Mouse (Mus musculus): ENCODE measurements at regions not wholly inside any gene's neighbourhood (a gene's known extent, or its start where the extent isn't known, plus 50 kb on each side); places are given as distances from the start of the nearest gene placed in this dataset.

DNA sequence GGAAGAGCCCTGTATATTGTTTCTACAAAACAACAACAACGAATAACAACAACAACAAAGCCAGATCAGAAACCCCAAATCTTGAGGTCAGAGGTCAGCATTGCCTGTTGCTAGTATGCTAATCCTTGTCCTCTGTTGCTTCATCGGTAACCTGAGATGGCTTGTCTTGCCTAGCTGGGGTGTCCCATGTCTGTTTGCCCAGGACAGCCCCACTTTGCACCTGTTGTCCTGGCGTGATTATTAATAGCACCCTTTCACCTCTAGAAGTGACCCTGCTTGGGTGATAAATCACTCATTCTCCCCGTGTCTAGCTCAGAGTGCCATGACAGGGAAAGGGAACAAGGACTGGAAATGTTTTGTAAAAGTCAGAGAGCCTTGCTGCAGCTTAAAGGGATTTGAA is 145.2 kb downstream of the Maf start:
- Histone ChIP-seq H3K4me3 (replicated peaks; ENCODE audit: insufficient read depth, low read depth, low read length) (no peak overlapping the region), H3K27me3 (ENCODE audit: control insufficient read depth, insufficient read depth, low read length) (no peaks in the 10 kb centered on the region), H3K4me1 (ENCODE audit: control insufficient read depth, insufficient read depth, low read length) (no peaks in the 10 kb centered on the region), H3K27ac (ENCODE audit: insufficient read depth, low read length) (no peak overlapping the region)
- no peak for TF ChIP-seq CTCF (IDR thresholded peaks at IDR 0.05; ENCODE audit: borderline replicate concordance, insufficient read depth, low read depth, low read length)
- no peak for TF ChIP-seq POLR2A (IDR thresholded peaks at IDR 0.05; ENCODE audit: borderline replicate concordance, insufficient read depth, low read length)
- WGBS = 53% methylated on average over 4 of the region's 4 CpGs
- DNase-seq = no peak

DNA sequence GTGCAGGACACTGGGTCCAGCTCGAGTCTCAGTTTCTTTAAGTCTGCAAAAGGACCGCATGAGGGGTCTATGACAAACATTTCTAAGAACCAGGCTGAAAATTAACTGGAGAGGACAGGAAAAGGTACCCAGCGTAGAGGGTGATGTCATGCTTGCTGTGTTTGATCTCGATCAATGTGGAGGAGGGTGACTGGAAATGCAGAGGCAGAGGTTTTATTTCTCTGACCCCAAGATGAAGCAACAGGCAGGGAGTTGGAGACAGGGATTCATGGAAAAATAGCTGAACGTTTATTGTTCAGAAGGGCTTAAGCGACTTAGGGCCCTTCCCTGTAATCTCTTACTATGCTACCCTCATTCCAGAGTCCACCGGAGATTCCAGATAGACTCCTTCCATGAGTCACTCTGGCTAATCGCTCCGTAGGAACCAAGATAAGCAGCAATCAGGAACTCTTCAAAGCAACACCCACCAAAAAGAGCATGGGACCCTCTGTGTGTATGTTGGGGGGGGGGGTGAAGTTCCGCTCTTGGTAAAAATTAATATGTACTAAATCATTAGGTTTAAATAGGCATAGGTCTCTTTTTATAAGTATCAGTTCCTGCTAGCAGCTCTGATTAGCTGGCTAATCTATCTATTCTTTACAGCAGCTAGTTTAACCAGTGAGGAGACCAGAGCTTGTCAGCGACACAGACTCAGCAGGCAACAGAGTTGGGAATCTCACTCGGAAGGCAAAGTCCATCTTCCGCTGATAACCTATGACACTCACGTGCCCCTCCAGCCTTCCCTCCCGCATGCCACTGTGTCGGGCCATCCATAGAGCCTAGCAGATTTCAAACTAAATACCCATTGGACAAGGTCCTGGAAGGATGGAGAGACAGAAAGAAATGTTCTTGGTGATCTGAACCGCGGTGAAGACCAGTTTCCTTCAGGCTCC is 146.3 kb downstream of the Maf start:
- WGBS = 91% methylated on average over 18 of the region's 18 CpGs
- no peaks in the 10 kb centered on the region for H3K27me3 ChIP-seq (ENCODE audit: control insufficient read depth, insufficient read depth, low read length)
- no peaks in the 10 kb centered on the region for H3K4me1 ChIP-seq (ENCODE audit: control insufficient read depth, insufficient read depth, low read length)
- H3K27ac ChIP-seq (ENCODE audit: insufficient read depth, low read length) = no peak overlapping the region
- DNase-seq = no peak
- no peak overlapping the region for H3K4me3 ChIP-seq (replicated peaks; ENCODE audit: insufficient read depth, low read depth, low read length)
- TF ChIP-seq CTCF (IDR thresholded peaks at IDR 0.05; ENCODE audit: borderline replicate concordance, insufficient read depth, low read depth, low read length) = no peak
- no peak for TF ChIP-seq POLR2A (IDR thresholded peaks at IDR 0.05; ENCODE audit: borderline replicate concordance, insufficient read depth, low read length)

DNA sequence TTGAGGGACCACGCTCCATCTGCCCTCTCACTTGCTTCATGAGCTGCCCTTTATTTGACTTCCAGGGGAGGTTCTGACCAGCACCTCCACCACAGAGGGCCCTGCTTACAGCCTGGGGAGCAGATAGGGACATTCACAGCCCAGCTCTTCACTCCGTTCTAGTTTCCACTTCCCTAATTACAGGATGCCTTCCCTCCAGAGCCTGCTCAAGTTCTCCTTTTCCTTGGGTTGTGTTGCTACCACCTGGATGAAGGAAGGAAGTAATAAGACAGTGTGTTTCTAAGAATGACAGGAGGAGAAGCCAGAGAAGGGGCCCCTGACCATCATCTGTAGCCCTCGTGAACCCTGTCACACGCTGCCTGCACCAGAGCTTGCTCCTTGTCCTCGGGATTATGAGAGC is 152.1 kb downstream of the Maf start:
- Histone ChIP-seq H3K4me1 (ENCODE audit: control insufficient read depth, insufficient read depth, low read length) (no peaks in the 10 kb centered on the region; the same call in 1 of the 2 replicates), H3K4me3 (replicated peaks; ENCODE audit: insufficient read depth, low read depth, low read length) (no peak overlapping the region), H3K27ac (ENCODE audit: insufficient read depth, low read length) (no peak overlapping the region), H3K27me3 (ENCODE audit: control insufficient read depth, insufficient read depth, low read length) (no peaks in the 10 kb centered on the region)
- TF ChIP-seq POLR2A (IDR thresholded peaks at IDR 0.05; ENCODE audit: borderline replicate concordance, insufficient read depth, low read length) (no peak), CTCF (IDR thresholded peaks at IDR 0.05; ENCODE audit: borderline replicate concordance, insufficient read depth, low read depth, low read length) (no peak)
- no peak for DNase-seq
- WGBS = 91% methylated on average over 5 of the region's 5 CpGs

DNA sequence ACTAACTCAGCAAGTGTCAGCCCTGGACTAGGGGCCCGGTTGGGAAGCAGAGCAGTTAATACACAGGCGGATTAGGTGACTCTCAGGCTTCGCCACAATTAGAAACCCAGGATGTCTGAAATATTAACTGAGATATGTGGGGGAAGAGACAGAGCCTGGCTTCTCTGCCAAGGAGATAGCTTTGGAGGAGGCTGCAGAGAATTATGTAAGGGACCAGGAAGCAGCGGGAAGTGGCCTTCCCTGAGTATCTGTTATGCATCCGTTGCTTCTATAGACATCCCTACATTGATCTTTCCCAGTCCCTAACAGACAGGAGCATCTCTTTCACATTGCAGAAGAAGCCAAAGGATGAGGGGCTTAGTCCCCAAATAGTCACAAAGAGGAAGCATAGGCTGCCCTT is 153.4 kb downstream of the Maf start:
- TF ChIP-seq CTCF (IDR thresholded peaks at IDR 0.05; ENCODE audit: borderline replicate concordance, insufficient read depth, low read depth, low read length) (no peak), POLR2A (IDR thresholded peaks at IDR 0.05; ENCODE audit: borderline replicate concordance, insufficient read depth, low read length) (no peak)
- H3K4me1 ChIP-seq (ENCODE audit: control insufficient read depth, insufficient read depth, low read length) = no peaks in the 10 kb centered on the region; the same call in none of the 2 replicates
- WGBS = 63% methylated on average over 5 of the region's 5 CpGs
- DNase-seq = no peak
- H3K27ac ChIP-seq (ENCODE audit: insufficient read depth, low read length) = no peak overlapping the region
- H3K27me3 ChIP-seq (ENCODE audit: control insufficient read depth, insufficient read depth, low read length) = no peaks in the 10 kb centered on the region
- H3K4me3 ChIP-seq (replicated peaks; ENCODE audit: insufficient read depth, low read depth, low read length) = no peak overlapping the region

DNA sequence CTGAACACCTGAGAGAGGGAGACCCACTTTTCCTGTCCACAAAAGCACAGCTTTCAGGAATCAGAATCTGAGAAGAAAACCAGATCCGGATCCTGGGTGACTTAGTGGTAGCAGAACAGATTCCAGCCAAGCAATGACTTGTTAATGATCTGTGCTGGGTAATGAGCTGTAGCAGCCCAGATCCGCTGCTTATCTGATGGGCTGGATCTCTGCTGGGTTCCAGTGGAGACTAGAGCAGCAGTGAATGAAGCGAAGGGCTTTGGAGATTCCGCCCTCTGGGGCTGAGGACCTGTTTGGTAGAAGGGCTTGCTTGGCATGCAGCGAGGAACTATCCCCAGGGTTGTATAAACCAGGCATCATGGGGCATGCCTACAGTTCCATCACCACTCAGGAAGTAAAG is 156.3 kb downstream of the Maf start:
- Histone ChIP-seq H3K27me3 (ENCODE audit: control insufficient read depth, insufficient read depth, low read length) (no peaks in the 10 kb centered on the region), H3K4me1 (ENCODE audit: control insufficient read depth, insufficient read depth, low read length) (no peaks in the 10 kb centered on the region; the same call in none of the 2 replicates), H3K4me3 (replicated peaks; ENCODE audit: insufficient read depth, low read depth, low read length) (no peak overlapping the region), H3K27ac (ENCODE audit: insufficient read depth, low read length) (no peak overlapping the region)
- WGBS = 76% methylated on average over 5 of the region's 5 CpGs
- DNase-seq = no peak
- TF ChIP-seq CTCF (IDR thresholded peaks at IDR 0.05; ENCODE audit: borderline replicate concordance, insufficient read depth, low read depth, low read length) (no peak), POLR2A (IDR thresholded peaks at IDR 0.05; ENCODE audit: borderline replicate concordance, insufficient read depth, low read length) (no peak)

DNA sequence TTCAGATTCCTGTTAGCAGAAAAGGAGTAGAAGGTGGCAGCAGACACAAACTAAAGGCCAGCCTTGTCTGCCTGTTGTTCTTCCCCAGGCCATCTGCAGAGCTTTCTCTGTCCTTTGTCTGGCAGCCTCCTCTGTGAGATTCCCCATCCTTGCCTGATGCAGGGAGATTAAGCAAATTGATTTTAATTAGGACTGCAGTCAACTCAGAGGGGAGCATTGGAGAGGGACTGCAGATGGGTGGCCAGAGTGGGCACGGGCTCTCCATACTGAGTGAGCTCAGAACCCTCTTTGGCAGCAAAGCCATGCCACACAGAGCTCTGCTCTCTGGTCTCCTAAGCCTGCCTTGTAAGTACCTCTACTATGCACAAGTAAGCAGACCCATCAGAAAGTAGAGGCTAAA is 158.5 kb downstream of the Maf start:
- no peak for TF ChIP-seq POLR2A (IDR thresholded peaks at IDR 0.05; ENCODE audit: borderline replicate concordance, insufficient read depth, low read length)
- no peak for TF ChIP-seq CTCF (IDR thresholded peaks at IDR 0.05; ENCODE audit: borderline replicate concordance, insufficient read depth, low read depth, low read length)
- Histone ChIP-seq H3K4me3 (replicated peaks; ENCODE audit: insufficient read depth, low read depth, low read length) (no peak overlapping the region), H3K27me3 (ENCODE audit: control insufficient read depth, insufficient read depth, low read length) (no peaks in the 10 kb centered on the region), H3K27ac (ENCODE audit: insufficient read depth, low read length) (no peak overlapping the region), H3K4me1 (ENCODE audit: control insufficient read depth, insufficient read depth, low read length) (no peaks in the 10 kb centered on the region; the same call in 1 of the 2 replicates)
- peak in 1 of 2 experiments; percentile 20 for DNase-seq
- 11% methylated on average over 1 of the region's 1 CpGs for WGBS

DNA sequence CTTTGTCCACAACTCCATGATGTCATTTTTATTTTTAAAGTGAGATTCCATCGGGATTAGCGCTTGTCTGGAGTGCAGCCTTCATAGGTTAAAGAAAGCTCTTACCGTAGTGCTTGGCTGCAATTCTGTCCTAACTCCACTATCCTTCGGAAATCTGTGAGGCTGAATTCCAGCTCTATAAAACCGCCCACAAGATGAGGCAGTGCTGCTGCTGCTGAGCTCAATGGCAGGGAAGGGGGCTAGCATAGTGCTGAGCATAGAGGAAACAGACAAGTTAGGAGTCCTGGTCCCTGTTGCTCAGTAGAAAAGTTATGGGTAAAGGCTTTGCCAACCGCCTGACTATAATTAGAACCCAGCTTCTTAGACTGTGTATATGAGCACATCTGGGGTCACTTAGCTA is 163.5 kb downstream of the Maf start:
- H3K4me1 ChIP-seq (ENCODE audit: control insufficient read depth, insufficient read depth, low read length) = no peaks in the 10 kb centered on the region; the same call in 1 of the 2 replicates
- H3K27me3 ChIP-seq (ENCODE audit: control insufficient read depth, insufficient read depth, low read length) = no peaks in the 10 kb centered on the region
- H3K4me3 ChIP-seq (replicated peaks; ENCODE audit: insufficient read depth, low read depth, low read length) = no peak overlapping the region
- WGBS = 69% methylated on average over 6 of the region's 6 CpGs
- TF ChIP-seq POLR2A (IDR thresholded peaks at IDR 0.05; ENCODE audit: borderline replicate concordance, insufficient read depth, low read length) = no peak
- no peak for TF ChIP-seq CTCF (IDR thresholded peaks at IDR 0.05; ENCODE audit: borderline replicate concordance, insufficient read depth, low read depth, low read length)
- DNase-seq = no peak
- no peak overlapping the region for H3K27ac ChIP-seq (ENCODE audit: insufficient read depth, low read length)

DNA sequence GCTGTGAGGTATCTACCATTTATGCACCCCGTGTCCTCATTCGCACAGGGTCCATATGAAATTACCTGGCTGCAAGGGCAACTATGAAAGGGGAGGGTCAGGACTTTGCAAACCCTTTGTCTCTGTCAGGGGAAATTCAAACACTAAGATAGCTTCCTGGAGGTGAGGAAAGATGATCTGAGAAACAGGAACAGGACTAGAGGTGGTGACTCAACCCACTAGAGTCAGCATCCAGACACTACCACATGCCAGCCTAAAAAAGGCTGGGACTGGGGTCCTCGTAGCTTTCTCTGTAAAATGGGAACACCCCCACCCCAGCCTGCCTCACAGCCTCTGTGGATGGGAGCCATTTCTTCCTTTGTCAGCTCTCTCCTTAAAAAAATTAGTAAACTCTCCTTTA is 164.7 kb downstream of the Maf start:
- WGBS = 98% methylated on average over 3 of the region's 3 CpGs
- H3K27ac ChIP-seq (ENCODE audit: insufficient read depth, low read length) = no peak overlapping the region
- TF ChIP-seq POLR2A (IDR thresholded peaks at IDR 0.05; ENCODE audit: borderline replicate concordance, insufficient read depth, low read length) = no peak
- no peak for TF ChIP-seq CTCF (IDR thresholded peaks at IDR 0.05; ENCODE audit: borderline replicate concordance, insufficient read depth, low read depth, low read length)
- DNase-seq = no peak
- H3K4me1 ChIP-seq (ENCODE audit: control insufficient read depth, insufficient read depth, low read length) = no peaks in the 10 kb centered on the region; the same call in 1 of the 2 replicates
- H3K27me3 ChIP-seq (ENCODE audit: control insufficient read depth, insufficient read depth, low read length) = no peaks in the 10 kb centered on the region
- H3K4me3 ChIP-seq (replicated peaks; ENCODE audit: insufficient read depth, low read depth, low read length) = no peak overlapping the region
